Mouse (Mus musculus) CH12.LX (cell line): ENCODE results near the gene Prkar2a. TPM values are rescaled to one million over a fixed set of nuclear protein-coding genes. Genes with fewer than 3 reads are reported as not detected.

Source experiments
- DNase-seq: peaks from one replicate; pipeline ENCODE4 v3.0.0-alpha.2; 2013; ENCODE audit errors: extremely low read depth
- H3K27ac ChIP-seq: 2 replicates; pipeline ENCODE4 v1.5.1; 2012; ENCODE audit warnings: low read depth, mild to moderate bottlenecking, control low read depth, moderate library complexity; ENCODE audit not compliant: insufficient read depth
- H3K27me3 ChIP-seq: replicated peaks from 2 replicates; pipeline ENCODE3; 2012; ENCODE audit warnings: inconsistent platforms
- H3K36me3 ChIP-seq, 2 experiments: replicated peaks in 1 of 2; 2 replicates each; pipeline versions ENCODE3 to v1.6.1; 2012; ENCODE audit warnings: inconsistent platforms in 1 of 2, low read length in 1 of 2, mild to moderate bottlenecking in 1 of 2, mixed read lengths in 1 of 2, moderate library complexity in 1 of 2; ENCODE audit not compliant: control insufficient read depth in 1 of 2, insufficient read depth in 1 of 2
- H3K4me1 ChIP-seq, 2 experiments: 2 replicates each; pipeline ENCODE4 v1.6.1; 2012; ENCODE audit warnings: inconsistent platforms in 1 of 2, moderate library complexity in 1 of 2; ENCODE audit not compliant: insufficient read depth in 2 of 2, control insufficient read depth in 1 of 2
- H3K4me2 ChIP-seq: 2 replicates; pipeline ENCODE4 v1.6.1; 2012; ENCODE audit warnings: low read depth, mild to moderate bottlenecking, control low read depth; ENCODE audit not compliant: poor library complexity, insufficient read depth, severe bottlenecking
- H3K4me3 ChIP-seq, 3 experiments: fragments of 150-350 bp in 1 of 3; sonication (generic) in 1 of 3; replicated peaks in 1 of 3; 2 replicates each; pipeline versions ENCODE3 to v1.5.1; 2011 to 2012; ENCODE audit warnings: low read depth in 2 of 3, low read length in 2 of 3, mild to moderate bottlenecking in 2 of 3, moderate library complexity in 2 of 3, control low read depth in 1 of 3, improper control_type of control experiment in 1 of 3, inconsistent platforms in 1 of 3, mixed read lengths in 1 of 3; ENCODE audit not compliant: poor library complexity in 1 of 3
- H3K79me2 ChIP-seq: replicated peaks from 2 replicates; pipeline ENCODE4 v1.6.1; 2012; ENCODE audit warnings: mild to moderate bottlenecking, moderate library complexity; ENCODE audit not compliant: control insufficient read depth, poor library complexity, insufficient read depth, severe bottlenecking; ENCODE audit errors: extremely low read depth
- H3K9ac ChIP-seq: 2 replicates; pipeline ENCODE4 v1.6.1; 2012; ENCODE audit warnings: low read depth, mild to moderate bottlenecking, control low read depth, moderate library complexity; ENCODE audit not compliant: insufficient read depth
- H3K9me3 ChIP-seq: replicated peaks from 2 replicates; pipeline ENCODE3; 2012; ENCODE audit warnings: low read length, inconsistent platforms, mixed read lengths
- BHLHE40 ChIP-seq: IDR thresholded peaks from 2 replicates; pipeline ENCODE4 v1.6.1; 2011; ENCODE audit warnings: mild to moderate bottlenecking, low read depth, low read length, improper control_type of control experiment
- CHD2 ChIP-seq: IDR thresholded peaks from 2 replicates; pipeline ENCODE4 v1.6.1; 2011; ENCODE audit warnings: low read length, improper control_type of control experiment
- CTCF ChIP-seq, 2 experiments: IDR thresholded peaks in 1 of 2; conservative IDR thresholded peaks in 1 of 2; 2 replicates each; pipeline ENCODE4 v1.5.1; 2011 to 2012; ENCODE audit warnings: low read depth in 2 of 2, low read length in 2 of 2, improper control_type of control experiment in 1 of 2, inconsistent platforms in 1 of 2, mild to moderate bottlenecking in 1 of 2, moderate library complexity in 1 of 2
- ELF1 ChIP-seq: IDR thresholded peaks from 2 replicates; pipeline ENCODE4 v1.6.1; 2014; ENCODE audit warnings: low read depth, mild to moderate bottlenecking, inconsistent platforms, low read length, improper control_type of control experiment
- ETS1 ChIP-seq: conservative IDR thresholded peaks from 2 replicates; pipeline ENCODE4 v1.6.1; 2012; ENCODE audit warnings: low read depth, mild to moderate bottlenecking, inconsistent platforms, low read length, improper control_type of control experiment, moderate library complexity
- HCFC1 ChIP-seq: IDR thresholded peaks from 2 replicates; pipeline ENCODE4 v1.6.1; 2012; ENCODE audit warnings: low read depth, mild to moderate bottlenecking, inconsistent platforms, low read length, improper control_type of control experiment
- JUN ChIP-seq: IDR thresholded peaks from 2 replicates; pipeline ENCODE4 v1.6.1; 2011; ENCODE audit warnings: low read depth, mild to moderate bottlenecking, low read length, improper control_type of control experiment, moderate library complexity; ENCODE audit not compliant: insufficient read depth
- MEF2A ChIP-seq: IDR thresholded peaks from 2 replicates; pipeline ENCODE4 v1.6.1; 2014; ENCODE audit warnings: low read depth, mild to moderate bottlenecking, inconsistent platforms, low read length, improper control_type of control experiment, borderline replicate concordance
- MXI1 ChIP-seq: IDR thresholded peaks from 2 replicates; pipeline ENCODE4 v1.6.1; 2011; ENCODE audit warnings: mild to moderate bottlenecking, low read depth, low read length, improper control_type of control experiment
- MYC ChIP-seq: IDR thresholded peaks from 2 replicates; pipeline ENCODE4 v1.6.1; 2011; ENCODE audit warnings: low read depth, mild to moderate bottlenecking, improper control_type of control experiment, low read length
- NELFE ChIP-seq: IDR thresholded peaks from 2 replicates; pipeline ENCODE4 v1.6.1; 2011; ENCODE audit warnings: low read depth, low read length, improper control_type of control experiment
- NRF1 ChIP-seq: IDR thresholded peaks from 2 replicates; pipeline ENCODE4 v1.6.1; 2014; ENCODE audit warnings: low read depth, mild to moderate bottlenecking, inconsistent platforms, low read length, improper control_type of control experiment, moderate library complexity
- PAX5 ChIP-seq: IDR thresholded peaks from 2 replicates; pipeline ENCODE4 v1.6.1; 2012; ENCODE audit warnings: low read length, inconsistent platforms, mixed read lengths
- POLR2A ChIP-seq: IDR thresholded peaks from 2 replicates; pipeline ENCODE4 v1.6.1; 2011; ENCODE audit warnings: low read depth, mild to moderate bottlenecking, improper control_type of control experiment, low read length
- RCOR1 ChIP-seq: conservative IDR thresholded peaks from 2 replicates; pipeline ENCODE4 v1.6.1; 2012; ENCODE audit warnings: low read depth, mild to moderate bottlenecking, inconsistent platforms, low read length, improper control_type of control experiment
- SIN3A ChIP-seq: IDR thresholded peaks from 2 replicates; pipeline ENCODE4 v1.6.1; 2012; ENCODE audit warnings: low read length, improper control_type of control experiment, inconsistent platforms
- SMC3 ChIP-seq: IDR thresholded peaks from 2 replicates; pipeline ENCODE4 v1.6.1; 2011; ENCODE audit warnings: low read depth, low read length, improper control_type of control experiment
- TBP ChIP-seq: conservative IDR thresholded peaks from 2 replicates; pipeline ENCODE4 v1.6.1; 2011; ENCODE audit warnings: low read depth, low read length, improper control_type of control experiment
- TCF12 ChIP-seq: IDR thresholded peaks from 2 replicates; pipeline ENCODE4 v1.6.1; 2014; ENCODE audit warnings: low read depth, mild to moderate bottlenecking, inconsistent platforms, low read length, improper control_type of control experiment
- UBTF ChIP-seq: IDR thresholded peaks from 2 replicates; pipeline ENCODE4 v1.6.1; 2012; ENCODE audit warnings: low read depth, mild to moderate bottlenecking, inconsistent platforms, low read length, improper control_type of control experiment, moderate library complexity
- USF1 ChIP-seq: IDR thresholded peaks from 2 replicates; pipeline ENCODE4 v1.6.1; 2014; ENCODE audit warnings: low read depth, mild to moderate bottlenecking, inconsistent platforms, low read length, improper control_type of control experiment
- USF2 ChIP-seq: conservative IDR thresholded peaks from 2 replicates; pipeline ENCODE4 v1.6.1; 2011; ENCODE audit warnings: low read depth, low read length, improper control_type of control experiment
- ZC3H11A ChIP-seq: IDR thresholded peaks from 2 replicates; pipeline ENCODE4 v1.6.1; 2012; ENCODE audit warnings: low read depth, mild to moderate bottlenecking, inconsistent platforms, low read length, improper control_type of control experiment
- ZKSCAN1 ChIP-seq: IDR thresholded peaks from 2 replicates; pipeline ENCODE4 v1.6.1; 2012; ENCODE audit warnings: low read depth, inconsistent platforms, low read length, improper control_type of control experiment, borderline replicate concordance
- ZNF384 ChIP-seq: IDR thresholded peaks from 2 replicates; pipeline ENCODE4 v1.6.1; 2012; ENCODE audit warnings: low read depth, low read length, improper control_type of control experiment, inconsistent platforms
- dilution Hi-C: fragments of 300-500 bp; cut with MboI; formaldehyde crosslinking; loops from 2 replicates; pipeline ENCODE4 v1.14.3; 2020; ENCODE audit warnings: low sequenced_read_pairs; ENCODE audit not compliant: extremely low pct_unique_long_range_greater_than_20kb, extremely low pct_ligation_motif_present
- in situ Hi-C: fragments of 300-500 bp; cut with MboI; formaldehyde crosslinking; loops from 3 replicates; pipeline ENCODE4 v1.14.3; 2019; ENCODE audit warnings: low sequenced_read_pairs, low pct_ligation_motif_present, low pct_unique_long_range_greater_than_20kb, mixed read lengths
- polyA plus RNA-seq: library from polyadenylated mRNA; unstranded; fragments of >175 nt; gene quantifications from 2 replicates; pipeline ENCODE4 v1.2.1, GENCODE M21; 2012; ENCODE audit warnings: low read depth; ENCODE audit not compliant: insufficient read length
- total RNA-seq, 2 experiments: library from RNA; depleted of rRNA; stranded (reverse); fragments of 300-350 nt in 1 of 2; fragments of >200 nt in 1 of 2; gene quantifications; 2 replicates each; pipeline ENCODE4 v1.2.3; 2012 to 2014

Gene Prkar2a
- total and polyA plus RNA-seq, 3 experiments, result 13.6 to 44.4 (median 14.9) TPM

DNA sequence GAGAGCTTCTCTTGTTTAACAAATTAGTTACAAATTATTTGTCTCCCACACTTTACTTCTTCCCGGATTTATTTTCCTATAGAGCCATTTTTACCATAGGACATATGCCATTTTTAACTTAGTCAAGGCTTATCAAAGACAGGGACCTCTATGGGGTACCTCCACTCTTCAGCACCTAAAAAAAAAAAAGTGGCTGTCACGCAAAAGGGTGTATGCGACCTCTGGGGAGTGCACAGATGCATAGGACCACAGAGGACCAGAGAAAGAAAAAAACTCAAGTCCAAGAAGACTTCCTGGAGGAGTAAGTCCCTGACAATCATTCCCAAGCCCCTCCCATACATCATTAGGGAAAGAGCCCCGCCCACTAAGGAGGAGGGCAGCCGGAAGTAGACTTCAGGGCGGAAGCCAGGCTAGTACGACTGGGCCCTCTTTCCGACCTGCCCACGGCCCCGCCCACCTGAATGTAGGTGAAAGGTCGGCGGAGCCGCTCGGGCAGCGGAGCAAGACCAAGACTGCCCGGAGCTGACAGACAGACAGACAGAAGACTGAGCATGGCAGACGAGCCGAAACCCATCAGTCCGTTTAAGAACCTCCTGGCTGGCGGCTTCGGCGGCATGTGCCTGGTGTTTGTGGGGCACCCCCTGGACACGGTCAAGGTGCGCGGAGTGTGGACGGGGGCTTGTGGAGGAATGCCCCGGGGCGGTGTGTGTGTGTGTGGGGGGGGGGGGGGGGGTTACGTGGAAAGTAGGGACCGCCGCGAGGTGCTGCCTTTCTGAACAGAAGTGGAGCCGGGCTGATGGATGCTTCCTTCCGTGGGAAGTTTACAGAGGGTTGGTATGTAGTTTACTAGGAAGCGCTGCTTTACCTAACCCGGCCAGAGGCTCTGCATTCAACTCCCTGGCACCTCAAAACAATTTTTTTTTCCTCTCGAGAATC lies 27.2 kb upstream of the Prkar2a start, which contains the start of gene Slc25a20:
Gene Slc25a20, plus strand, starts transcription at position 412 of the 936 bp plus-strand sequence.
- Histone ChIP-seq H3K79me2 (no peaks in the 10 kb centered on the region), H3K4me3 (peak within 1 kb of the TSS; percentile 73 to 81 (median 79)), H3K9me3 (no peaks in the 10 kb centered on the region), H3K27me3 (no peaks in the 10 kb centered on the region), H3K27ac (no peak within 1 kb of the TSS), H3K4me2 (peak within 1 kb of the TSS; percentile 48), H3K4me1 (peaks cover 0 to 10% of the 10 kb centered on the region in 2 experiments; a peak in 1 of 4 replicates), H3K9ac (peak within 1 kb of the TSS; percentile 72), H3K36me3 (no peaks in the 10 kb centered on the region)
- peak; percentile 93 for DNase-seq
- dilution Hi-C loops, result no loop called here
- in situ Hi-C loops, result no loop called here
- TF ChIP-seq UBTF (no peak), CTCF (conservative IDR thresholded peaks at IDR 0.05 in 1 of 2, IDR thresholded peaks at IDR 0.05 in 1 of 2; ENCODE audit: low read depth in 2 of 2, low read length in 2 of 2) (no peak), USF2 (no peak), SMC3 (no peak), HCFC1 (peak; percentile 68), CHD2 (no peak), PAX5 (no peak), MYC (no peak), MEF2A (0 out of 2 replicates have a peak, but pooled peaks have one; percentile 25), NELFE (no peak), ZNF384 (peak; percentile 68), TCF12 (peak; percentile 60; the same call in 1 of the 2 replicates), SIN3A (peak; percentile 64), NRF1 (no peak), ELF1 (peak; percentile 90), BHLHE40 (peak; percentile 49; the same call in 1 of the 2 replicates), POLR2A (peak; percentile 51; the same call in 1 of the 2 replicates), ETS1 (no peak), ZC3H11A (no peak), TBP (0 out of 2 replicates have a peak, but pooled peaks have one; percentile 21), RCOR1 (peak; percentile 3; the same call in 1 of the 2 replicates), MXI1 (peak; percentile 27; the same call in 1 of the 2 replicates), USF1 (no peak), ZKSCAN1 (no peak; the same call in 1 of the 2 replicates), JUN (no peak)
